Mouse (Mus musculus) midbrain, embryonic 11.5 days (tissue): Measurements from ENCODE around the gene Socs5. TPM values are rescaled to one million over a fixed set of nuclear protein-coding genes. Genes with fewer than 3 reads are reported as not detected.

Experiments
- ATAC-seq: fragments of 200-750 bp; cut with Nextera tagmentation; 2 replicates; pipeline ENCODE4 v1.8.0; 2017; ENCODE audit warnings: moderate TSS enrichment, moderate library complexity; ENCODE audit not compliant: low FRiP score
- DNase-seq: peaks from one replicate; pipeline ENCODE4 v3.0.0; 2015; ENCODE audit warnings: low spot score; ENCODE audit errors: missing footprints
- H3K27ac ChIP-seq: fragments of 300-500 bp; sonication (generic); 2 replicates; pipeline ENCODE4 v1.5.1; 2014; ENCODE audit warnings: low read depth, low read length
- H3K27me3 ChIP-seq: fragments of 300-500 bp; sonication (generic); 2 replicates; pipeline ENCODE4 v1.6.1; 2014; ENCODE audit warnings: mild to moderate bottlenecking, low read length, moderate library complexity, mixed read lengths; ENCODE audit not compliant: control insufficient read depth, insufficient read depth
- H3K36me3 ChIP-seq: fragments of 300-500 bp; sonication (generic); 2 replicates; pipeline ENCODE4 v1.6.1; 2014; ENCODE audit warnings: mild to moderate bottlenecking, low read length, moderate library complexity, mixed read lengths; ENCODE audit not compliant: control insufficient read depth, insufficient read depth
- H3K4me1 ChIP-seq: fragments of 300-500 bp; sonication (generic); 2 replicates; pipeline ENCODE4 v1.6.1; 2014; ENCODE audit warnings: low read length; ENCODE audit not compliant: control insufficient read depth, insufficient read depth
- H3K4me2 ChIP-seq: fragments of 300-500 bp; sonication (generic); 2 replicates; pipeline ENCODE4 v1.6.1; 2014; ENCODE audit warnings: mild to moderate bottlenecking, moderate library complexity
- H3K4me3 ChIP-seq: fragments of 300-500 bp; sonication (generic); 2 replicates; pipeline ENCODE4 v1.5.1; 2014; ENCODE audit warnings: low read depth, low read length
- H3K9ac ChIP-seq: fragments of 300-500 bp; sonication (generic); 2 replicates; pipeline ENCODE4 v1.6.1; 2014; ENCODE audit warnings: low read length
- H3K9me3 ChIP-seq: fragments of 300-500 bp; sonication (generic); 2 replicates; pipeline ENCODE4 v1.6.1; 2016; ENCODE audit warnings: low read length; ENCODE audit not compliant: control insufficient read depth
- WGBS: fragments of 180-500 bp; shearing (Covaris S2); extraction: QIAGEN DNeasy Blood & Tissue Kit; methylation state at CpG from one replicate; pipeline ENCODE4 v1.1.7; 2014; 5-methylcytosine and 5-hydroxymethylcytosine counted together
- polyA plus RNA-seq: library from polyadenylated mRNA; unstranded; fragments of >200 nt; fragmentation: Nextera tagmentation; extraction: Ambion mirVana; gene quantifications from 2 replicates; pipeline ENCODE4 v1.2.1, GENCODE M21; 2014

The Socs5 gene
- polyA plus RNA-seq, 1 experiment from 2014 or later, result 13.0 TPM

- H3K9ac ChIP-seq, result no peak overlapping the region
- DNase-seq (no peak), ATAC-seq (no peak)
- no peaks in the 10 kb centered on the region for H3K4me1 ChIP-seq
- no peak overlapping the region for H3K4me3 ChIP-seq
- no peaks in the 10 kb centered on the region for H3K36me3 ChIP-seq
- H3K27ac ChIP-seq, result no peak overlapping the region
- no peaks in the 10 kb centered on the region for H3K9me3 ChIP-seq
- no peak overlapping the region for H3K4me2 ChIP-seq
- H3K27me3 ChIP-seq, result no peaks in the 10 kb centered on the region
- 89% methylated on average over 5 of the region's 5 CpGs for WGBS
Observed at GRCm38 (mm10) chr17:87103060-87103459, 4.4 kb upstream of the Socs5 start.

- no peak overlapping the region for H3K27ac ChIP-seq
- no peak overlapping the region for H3K4me2 ChIP-seq
- no peak overlapping the region for H3K4me3 ChIP-seq
- H3K9ac ChIP-seq, result no peak overlapping the region
- ATAC-seq, result no peak
- H3K4me1 ChIP-seq, result peaks cover 2% of the 10 kb centered on the region; the same call in 1 of the 2 replicates
- 86% methylated on average over 4 of the region's 4 CpGs for WGBS
- no peaks in the 10 kb centered on the region for H3K9me3 ChIP-seq
- no peaks in the 10 kb centered on the region for H3K36me3 ChIP-seq
- no peak for DNase-seq
- H3K27me3 ChIP-seq, result no peaks in the 10 kb centered on the region
Observed at GRCm38 (mm10) chr17:87104276-87104675, 3.2 kb upstream of the Socs5 start.

- Histone ChIP-seq H3K27ac (no peak overlapping the region), H3K36me3 (no peaks in the 10 kb centered on the region), H3K4me2 (no peak overlapping the region; the same call in 1 of the 2 replicates), H3K4me1 (peaks cover 2% of the 10 kb centered on the region; the same call in 1 of the 2 replicates), H3K9me3 (no peaks in the 10 kb centered on the region), H3K4me3 (no peak overlapping the region), H3K9ac (no peak overlapping the region), H3K27me3 (no peaks in the 10 kb centered on the region)
- WGBS, result 77% methylated on average over 7 of the region's 7 CpGs
- DNase-seq (no peak), ATAC-seq (no peak)
Observed at GRCm38 (mm10) chr17:87105941-87106340, 1.5 kb upstream of the Socs5 start.

- H3K4me2 ChIP-seq, result peak overlapping the region; percentile 69
- no peaks in the 10 kb centered on the region for H3K27me3 ChIP-seq
- WGBS, result under 1% methylated on average over 42 of the region's 51 CpGs
- H3K9ac ChIP-seq, result peak overlapping the region; percentile 80
- H3K4me3 ChIP-seq, result peak overlapping the region; percentile 85
- ATAC-seq, result peak; percentile 99
- peak; percentile 98 for DNase-seq
- H3K36me3 ChIP-seq, result no peaks in the 10 kb centered on the region
- H3K27ac ChIP-seq, result peak overlapping the region; percentile 72
- H3K9me3 ChIP-seq, result no peaks in the 10 kb centered on the region
- H3K4me1 ChIP-seq, result peaks cover 2% of the 10 kb centered on the region; the same call in 1 of the 2 replicates
Observed at GRCm38 (mm10) chr17:87106691-87107523, 572 bp upstream of the Socs5 start.

DNA sequence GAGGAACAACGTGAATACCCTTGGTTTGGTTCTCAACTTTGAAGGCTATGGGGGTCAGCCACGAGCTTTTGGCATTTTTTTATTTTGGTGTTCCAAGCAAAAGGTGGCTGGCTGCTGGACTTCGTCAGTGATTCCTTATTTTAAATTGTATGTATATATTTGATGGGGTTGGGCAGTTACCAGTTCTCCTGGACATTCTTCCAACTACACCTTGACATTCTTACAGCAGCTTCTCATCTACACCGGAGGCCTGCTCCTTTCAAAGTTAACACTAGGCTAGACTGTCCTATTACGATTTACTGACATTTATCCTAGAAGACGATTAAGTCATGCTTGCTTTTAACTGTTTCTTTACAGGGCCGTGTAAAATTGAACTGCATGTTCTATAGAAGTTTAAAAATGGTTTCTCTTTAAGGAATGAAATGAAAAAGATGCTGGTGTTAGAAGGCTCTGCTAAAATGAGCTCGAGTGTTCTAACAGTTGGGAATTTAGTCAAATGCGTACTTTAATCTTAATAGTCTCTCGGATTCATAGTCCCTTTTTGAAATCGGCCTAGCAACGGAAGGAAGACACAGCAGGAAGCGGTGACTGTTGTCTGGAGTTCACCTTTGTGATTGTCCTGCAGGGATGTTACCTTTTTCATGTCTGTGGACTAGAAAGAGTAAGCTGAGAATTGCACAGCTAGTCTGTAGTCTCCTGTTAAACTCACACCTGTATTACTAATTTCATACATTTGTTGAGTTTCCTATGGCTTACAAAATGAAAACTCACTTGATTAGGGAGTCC lies 1.2 kb downstream of the Socs5 start:
- Histone ChIP-seq H3K27ac (no peak overlapping the region), H3K4me1 (peaks cover 2% of the 10 kb centered on the region; the same call in 1 of the 2 replicates), H3K4me2 (peak overlapping the region; percentile 77), H3K9me3 (no peaks in the 10 kb centered on the region), H3K27me3 (no peaks in the 10 kb centered on the region), H3K36me3 (no peaks in the 10 kb centered on the region), H3K4me3 (peak overlapping the region; percentile 85), H3K9ac (peak overlapping the region; percentile 80)
- no peak for ATAC-seq
- no peak for DNase-seq
- WGBS, result 45% methylated on average over 13 of the region's 13 CpGs

DNA sequence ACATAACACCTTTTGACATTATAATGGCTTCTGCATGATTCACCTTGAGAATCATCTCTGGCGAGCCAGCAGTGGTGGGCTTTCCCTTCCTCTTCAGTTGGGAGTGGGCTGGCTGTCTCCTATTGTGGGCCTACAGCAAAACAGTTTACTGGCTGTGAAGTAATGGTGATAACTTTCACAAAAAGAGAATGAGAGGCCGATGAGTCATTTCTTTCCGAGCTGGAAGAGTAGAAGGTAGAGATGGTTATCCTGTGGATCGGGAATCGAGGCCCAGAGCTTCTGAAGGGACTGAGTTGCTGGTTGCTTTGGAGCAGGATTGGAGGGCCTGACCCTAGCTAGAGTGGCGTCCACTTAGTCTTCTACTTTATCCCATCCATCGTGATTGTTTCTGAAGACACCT lies 2.0 kb downstream of the Socs5 start:
- ATAC-seq, result no peak

DNA sequence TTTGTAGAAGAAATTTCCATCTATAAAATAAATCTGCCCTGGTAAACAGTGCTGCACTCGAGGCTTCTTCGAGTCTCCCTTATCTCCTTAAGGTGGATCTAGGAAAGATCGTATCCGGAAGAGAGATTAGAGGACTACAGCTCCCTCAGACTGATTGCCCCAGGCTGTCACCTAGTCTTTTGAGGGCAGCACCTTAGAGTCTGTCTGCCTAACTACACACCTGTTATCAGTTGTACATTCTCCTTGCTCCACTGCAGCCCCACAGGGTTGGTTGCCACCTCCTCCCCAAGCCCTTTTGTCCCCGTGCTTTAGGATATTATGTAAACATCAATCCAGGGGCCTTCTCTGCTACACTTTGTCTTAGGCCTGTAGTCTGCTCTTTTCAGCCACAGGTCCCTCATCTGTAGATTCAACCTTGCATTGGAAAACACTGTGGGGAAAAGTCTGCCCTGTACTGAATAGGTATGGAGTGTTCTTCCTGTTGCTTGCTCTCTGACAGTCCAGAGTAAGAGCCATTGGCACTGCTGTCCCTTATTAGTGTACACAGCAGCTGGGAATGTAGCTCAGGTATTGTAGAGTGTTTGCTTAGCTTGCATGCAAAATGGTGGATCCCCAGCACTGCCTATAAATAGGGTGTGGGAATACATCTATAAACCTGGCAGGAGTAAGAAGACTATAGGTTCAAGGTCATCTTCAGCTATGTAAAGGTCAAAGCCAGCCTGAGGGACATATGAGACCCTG lies 5.5 kb downstream of the Socs5 start:
- Histone ChIP-seq H3K4me3 (no peak overlapping the region), H3K27me3 (no peaks in the 10 kb centered on the region), H3K36me3 (no peaks in the 10 kb centered on the region), H3K4me1 (peaks cover 2% of the 10 kb centered on the region; the same call in 1 of the 2 replicates), H3K9ac (no peak overlapping the region), H3K27ac (no peak overlapping the region), H3K4me2 (no peak overlapping the region), H3K9me3 (no peaks in the 10 kb centered on the region)
- ATAC-seq (no peak), DNase-seq (no peak)
- WGBS, result 78% methylated on average over 5 of the region's 5 CpGs

More for the DNA sequence above, 2.0 kb downstream of the Socs5 start:
- 87% methylated on average over 7 of the region's 7 CpGs for WGBS
- no peak for DNase-seq
- Histone ChIP-seq H3K36me3 (no peaks in the 10 kb centered on the region), H3K27ac (no peak overlapping the region), H3K4me1 (peaks cover 2% of the 10 kb centered on the region; the same call in 1 of the 2 replicates), H3K9ac (no peak overlapping the region), H3K4me2 (no peak overlapping the region), H3K9me3 (no peaks in the 10 kb centered on the region), H3K4me3 (no peak overlapping the region), H3K27me3 (no peaks in the 10 kb centered on the region)

- H3K4me1 ChIP-seq, result no peaks in the 10 kb centered on the region
- no peak overlapping the region for H3K4me2 ChIP-seq
- H3K36me3 ChIP-seq, result no peaks in the 10 kb centered on the region
- no peak overlapping the region for H3K4me3 ChIP-seq
- DNase-seq (no peak), ATAC-seq (no peak)
- WGBS, result 74% methylated on average over 6 of the region's 6 CpGs
- no peaks in the 10 kb centered on the region for H3K27me3 ChIP-seq
- H3K27ac ChIP-seq, result no peak overlapping the region
- no peaks in the 10 kb centered on the region for H3K9me3 ChIP-seq
- H3K9ac ChIP-seq, result no peak overlapping the region
Observed at GRCm38 (mm10) chr17:87115615-87116014, 8.1 kb downstream of the Socs5 start.
